Mouse (Mus musculus) urinary bladder, postnatal 4 days (tissue): Measurements from ENCODE around the gene Fut2.
A peak's percentile ranks its signal among the peaks of the same experiment; 100 is the strongest.

Experiments used
- DNase-seq, 2 experiments: peaks; one replicate each; pipeline ENCODE4 v3.0.0; 2021 to 2022; ENCODE audit warnings: low spot score in 2 of 2

Fut2 gene

DNA sequence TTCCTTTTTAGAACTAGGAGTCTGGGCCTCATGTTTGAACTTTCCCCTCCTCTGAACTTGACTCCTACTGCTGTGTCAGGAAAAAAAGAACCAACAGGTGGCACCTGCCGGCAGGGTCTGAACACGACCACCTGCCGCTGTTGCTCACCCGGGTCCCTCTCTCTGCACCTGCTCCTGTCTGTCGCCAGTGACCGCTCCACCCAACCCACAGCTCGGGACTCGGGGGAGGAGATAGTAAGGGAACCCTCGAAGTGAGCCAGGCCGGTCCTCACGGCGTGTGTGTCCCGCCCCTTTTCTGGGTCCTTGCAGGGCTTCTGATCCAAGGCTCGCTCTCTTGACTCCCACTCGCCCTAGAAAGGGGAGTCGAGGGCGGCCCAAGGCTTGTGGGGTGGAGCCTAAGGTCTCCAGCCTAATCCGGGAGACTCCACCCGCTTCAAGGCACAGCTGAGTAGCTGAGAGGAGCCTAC is 26.6 kb downstream of the Fut2 start, which contains the start of gene Mamstr:
Gene Mamstr (plus strand): TSS at position 417 of the 467 bp plus-strand sequence.
- no peak for DNase-seq

DNA sequence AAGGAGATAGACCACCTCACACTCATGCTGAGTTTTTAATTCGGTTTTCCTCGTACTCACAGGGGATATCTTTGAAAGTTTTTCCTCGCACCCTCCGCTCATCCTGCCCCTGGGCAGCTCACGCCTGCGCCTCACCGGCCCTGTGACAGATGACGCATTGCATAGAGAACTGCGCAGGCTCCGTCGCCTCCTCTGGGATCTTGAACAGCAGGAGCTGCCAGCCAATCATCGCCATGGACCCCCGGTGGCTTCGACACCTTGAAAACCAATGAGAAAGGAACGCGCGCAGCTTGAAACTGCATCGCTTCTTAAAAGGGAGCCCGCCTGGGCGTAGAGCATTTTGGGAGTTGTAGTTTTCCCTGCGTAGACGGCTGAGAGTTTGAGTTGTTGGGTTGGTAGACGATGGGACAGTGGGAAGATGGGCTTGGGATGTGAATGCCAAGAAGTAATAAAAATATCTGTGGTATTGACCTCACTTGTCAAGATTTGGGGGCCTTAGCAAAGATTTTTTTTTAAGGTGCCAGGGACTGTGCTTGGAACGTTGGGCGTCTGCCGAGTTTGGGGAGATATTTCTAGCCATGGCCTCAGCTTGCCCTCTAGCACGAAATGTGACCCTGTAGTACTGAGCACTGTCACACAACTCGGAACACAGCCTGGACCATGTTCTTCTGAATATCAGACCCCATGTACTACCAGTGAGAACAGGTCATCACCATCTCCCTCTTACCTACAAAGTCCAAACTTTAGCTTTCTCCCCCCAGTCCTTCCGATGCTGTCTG is 27.4 kb downstream of the Fut2 start:
- DNase-seq = peak; percentile 91 to 94

DNA sequence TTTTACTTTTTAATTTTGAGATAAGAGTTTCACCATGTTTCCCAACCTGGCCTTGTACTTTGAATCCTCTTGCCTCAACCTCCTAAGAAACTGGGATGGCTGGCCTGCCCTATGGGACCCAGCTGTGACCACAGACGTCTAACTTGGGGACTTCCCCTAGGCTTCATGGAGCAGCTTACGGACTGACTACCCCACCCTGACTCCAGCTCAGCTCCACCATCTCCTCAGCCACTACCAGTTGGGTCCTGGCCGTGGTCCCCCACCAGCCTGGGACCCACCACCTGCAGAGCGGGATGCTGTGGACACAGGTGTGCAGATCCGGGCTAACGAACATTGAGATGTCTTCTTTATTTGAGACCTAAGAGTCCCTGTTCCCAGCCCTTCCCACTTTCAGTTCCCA is 28.5 kb downstream of the Fut2 start:
- DNase-seq = no peak

DNA sequence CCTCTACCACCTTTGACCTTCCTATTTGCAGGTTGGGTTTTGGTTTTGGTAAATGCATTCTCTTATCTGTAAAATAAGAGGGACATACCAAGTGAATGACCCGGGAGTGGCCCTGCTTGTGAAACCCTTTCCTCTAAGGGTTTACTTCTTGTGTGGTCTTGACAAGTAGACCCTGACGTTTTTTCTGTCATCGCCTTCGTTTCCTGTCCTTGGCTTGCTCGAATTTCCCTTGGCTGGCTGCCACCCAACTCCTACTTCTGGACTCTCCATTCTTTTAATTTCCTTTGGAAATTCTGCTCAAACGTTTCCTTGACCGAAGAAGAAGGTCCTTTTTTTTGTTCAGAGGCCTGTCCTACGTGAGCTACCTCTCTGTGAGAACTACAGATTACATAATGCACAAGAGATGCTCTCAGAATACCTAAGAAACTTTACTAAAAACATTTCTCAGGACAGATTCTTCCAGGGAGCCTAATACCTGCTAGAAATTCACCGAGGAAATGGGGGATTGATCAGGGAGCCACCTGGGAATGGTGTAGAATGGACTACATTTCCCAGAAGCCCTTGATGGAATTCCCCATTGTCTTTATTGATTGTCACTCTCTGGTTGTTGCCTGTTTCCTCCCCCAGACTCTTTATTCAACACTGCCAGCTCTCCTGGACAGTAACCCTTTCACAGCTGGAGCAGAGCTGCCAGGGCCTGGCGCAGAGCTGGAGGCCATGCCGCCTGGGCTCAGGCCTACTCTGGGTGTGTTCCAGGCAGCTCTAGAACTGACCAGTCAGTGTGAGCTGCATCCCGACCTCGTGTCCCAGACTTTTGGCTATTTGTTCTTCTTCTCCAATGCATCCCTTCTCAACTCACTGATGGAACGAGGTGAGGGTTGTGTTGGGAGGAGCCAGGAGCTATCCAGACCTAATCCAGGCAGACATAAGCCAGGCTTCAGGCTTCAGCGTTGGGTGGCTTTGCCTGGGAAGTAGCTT is 30.2 kb downstream of the Fut2 start:
- no peak for DNase-seq

DNA sequence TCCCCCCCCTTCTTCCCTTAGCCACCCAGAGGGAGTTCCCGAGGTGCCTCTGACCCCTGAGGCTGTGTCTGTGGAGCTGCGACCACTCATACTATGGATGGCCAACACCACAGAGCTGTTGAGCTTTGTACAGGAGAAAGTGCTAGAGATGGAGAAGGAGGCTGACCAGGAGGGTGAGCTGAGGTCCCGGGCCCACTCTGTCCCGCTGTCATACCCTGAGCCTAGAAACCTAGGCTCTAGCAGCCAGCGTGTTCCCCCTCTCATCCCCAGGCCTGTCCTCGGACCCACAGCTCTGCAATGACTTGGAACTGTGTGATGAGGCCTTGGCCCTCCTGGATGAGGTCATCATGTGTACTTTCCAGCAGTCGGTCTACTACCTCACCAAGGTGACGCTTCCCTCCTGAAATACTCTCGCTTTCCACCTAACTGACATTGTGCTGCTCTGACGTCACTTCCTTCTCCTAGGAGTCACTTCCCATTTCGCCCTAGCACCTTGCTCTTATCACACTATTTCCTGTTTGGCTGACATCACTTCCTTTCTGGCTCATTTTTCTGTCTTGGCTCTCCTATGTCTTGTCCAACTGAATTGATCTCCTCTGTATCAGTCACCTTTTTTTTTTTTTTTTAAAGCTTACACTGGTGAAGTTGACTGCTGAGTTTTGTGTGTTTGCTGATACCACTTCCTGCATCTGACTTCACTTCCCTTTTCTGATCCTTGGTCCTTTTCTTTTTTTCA is 31.1 kb downstream of the Fut2 start:
- no peak for DNase-seq

DNA sequence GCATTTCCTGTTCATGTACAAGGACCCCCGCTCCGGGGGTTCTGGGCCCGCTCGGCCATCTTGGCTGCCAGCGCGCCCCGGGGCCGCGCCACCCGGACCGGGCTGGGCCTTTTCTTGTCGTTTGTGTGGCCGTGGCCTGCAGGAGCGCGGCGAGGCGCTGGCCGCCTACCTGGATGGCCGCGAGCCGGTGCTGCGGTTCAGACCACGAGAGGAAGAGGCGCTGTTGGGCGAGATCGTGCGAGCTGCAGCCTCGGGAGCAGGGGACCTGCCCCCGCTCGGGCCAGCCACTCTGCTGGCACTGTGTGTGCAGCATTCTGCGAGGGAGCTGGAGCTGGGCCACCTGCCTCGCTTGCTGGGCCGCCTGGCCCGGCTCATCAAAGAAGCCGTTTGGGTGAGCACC is 33.7 kb downstream of the Fut2 start:
- peak in 1 of 2 experiments; percentile 51 for DNase-seq

DNA sequence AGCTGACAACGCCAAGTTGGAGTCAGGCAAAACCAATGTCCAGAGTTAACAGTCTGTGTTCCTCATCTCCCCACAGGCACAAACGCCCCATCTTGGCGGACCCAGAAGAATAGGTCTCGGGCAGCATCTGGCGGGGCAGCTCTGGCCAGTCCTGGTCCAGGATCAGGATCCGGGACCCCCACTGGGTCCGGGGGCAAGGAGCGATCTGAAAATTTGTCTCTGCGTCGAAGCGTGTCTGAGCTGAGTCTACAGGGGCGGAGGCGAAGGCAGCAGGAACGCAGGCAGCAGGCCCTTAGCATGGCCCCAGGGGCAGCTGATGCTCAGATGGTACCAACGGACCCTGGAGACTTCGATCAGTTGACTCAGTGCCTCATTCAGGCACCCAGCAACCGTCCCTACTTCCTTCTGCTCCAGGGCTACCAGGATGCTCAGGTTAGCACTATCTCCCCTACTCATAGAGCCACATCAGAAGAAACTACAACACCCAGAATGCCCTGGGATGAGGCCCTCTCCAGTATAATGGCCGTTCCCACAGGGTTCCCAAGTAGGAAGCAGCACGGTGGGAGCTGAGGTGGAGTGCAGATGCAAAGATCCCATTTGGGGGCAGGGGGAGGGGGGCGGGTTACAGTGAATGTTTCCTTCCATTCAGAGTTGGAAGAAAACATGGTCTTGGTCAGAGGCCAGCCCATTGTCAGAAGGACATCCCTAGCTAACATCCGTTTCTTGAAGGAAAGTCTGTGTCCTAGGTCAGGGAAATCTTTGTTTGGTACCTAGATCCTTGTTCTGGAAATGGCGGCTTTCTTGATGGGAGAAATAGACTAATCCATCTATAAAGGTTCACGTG is 35.9 kb downstream of the Fut2 start:
- DNase-seq = no peak

DNA sequence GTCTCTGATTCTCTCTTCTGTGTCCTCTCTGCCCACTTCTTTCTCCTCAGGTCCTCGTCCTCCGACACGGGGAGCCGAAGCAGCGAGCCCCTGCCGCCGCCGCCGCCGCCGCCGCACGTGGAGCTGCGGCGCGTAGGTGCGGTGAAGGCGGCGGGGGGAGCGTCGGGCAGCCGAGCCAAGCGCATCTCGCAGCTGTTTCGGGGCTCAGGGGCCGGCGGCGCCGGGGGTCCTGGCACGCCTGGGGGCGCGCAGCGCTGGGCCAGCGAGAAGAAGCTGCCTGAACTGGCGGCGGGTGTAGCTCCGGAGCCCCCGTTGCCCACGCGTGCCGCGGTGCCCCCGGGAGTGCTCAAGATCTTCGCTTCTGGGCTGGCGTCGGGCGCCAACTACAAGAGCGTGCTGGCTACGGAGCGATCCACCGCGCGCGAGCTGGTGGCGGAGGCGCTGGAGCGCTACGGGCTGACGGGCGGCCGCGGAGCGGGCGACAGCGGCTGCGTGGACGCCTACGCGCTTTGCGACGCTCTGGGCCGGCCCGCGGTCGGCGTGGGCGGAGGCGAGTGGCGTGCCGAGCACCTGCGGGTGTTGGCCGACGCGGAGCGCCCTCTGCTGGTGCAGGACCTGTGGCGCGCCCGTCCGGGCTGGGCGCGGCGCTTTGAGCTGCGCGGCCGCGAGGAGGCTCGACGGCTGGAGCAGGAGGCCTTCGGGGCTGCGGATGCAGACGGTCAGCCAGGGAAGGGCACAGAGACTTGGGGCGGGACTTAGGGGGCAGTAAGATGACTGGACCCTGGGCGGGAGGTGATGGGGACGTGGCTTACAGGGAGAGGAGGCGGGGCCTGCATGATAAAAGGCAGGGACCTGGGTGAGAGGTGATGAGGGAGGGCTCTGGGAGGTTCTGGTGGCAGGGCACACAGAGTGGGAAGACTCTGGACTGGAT is 37.6 kb downstream of the Fut2 start:
- peak; percentile 85 to 90 for DNase-seq

DNA sequence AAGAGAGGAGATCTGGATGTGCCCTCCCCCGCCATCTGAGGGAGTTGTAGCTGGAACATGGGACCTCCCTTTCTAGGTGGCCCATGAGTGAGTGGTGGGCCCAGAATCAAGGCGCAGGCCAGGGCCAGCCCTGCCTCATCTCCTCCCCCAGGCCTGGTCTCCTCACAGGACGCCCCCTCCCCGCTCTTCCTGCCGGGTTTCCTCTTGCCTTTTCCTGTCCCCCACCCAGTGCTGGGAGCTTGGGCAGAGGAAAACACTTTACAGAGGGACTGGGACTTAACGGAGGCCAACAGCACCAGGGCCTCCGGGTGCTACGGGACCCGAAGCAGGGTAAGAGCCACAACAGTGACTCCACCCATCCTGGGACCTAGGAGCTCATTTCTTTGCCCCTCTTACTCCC is 38.9 kb downstream of the Fut2 start, which contains the start of gene Rasip1:
Gene Rasip1 (plus strand): TSS at position 228 of the 400 bp plus-strand sequence.
- DNase-seq = no peak

DNA sequence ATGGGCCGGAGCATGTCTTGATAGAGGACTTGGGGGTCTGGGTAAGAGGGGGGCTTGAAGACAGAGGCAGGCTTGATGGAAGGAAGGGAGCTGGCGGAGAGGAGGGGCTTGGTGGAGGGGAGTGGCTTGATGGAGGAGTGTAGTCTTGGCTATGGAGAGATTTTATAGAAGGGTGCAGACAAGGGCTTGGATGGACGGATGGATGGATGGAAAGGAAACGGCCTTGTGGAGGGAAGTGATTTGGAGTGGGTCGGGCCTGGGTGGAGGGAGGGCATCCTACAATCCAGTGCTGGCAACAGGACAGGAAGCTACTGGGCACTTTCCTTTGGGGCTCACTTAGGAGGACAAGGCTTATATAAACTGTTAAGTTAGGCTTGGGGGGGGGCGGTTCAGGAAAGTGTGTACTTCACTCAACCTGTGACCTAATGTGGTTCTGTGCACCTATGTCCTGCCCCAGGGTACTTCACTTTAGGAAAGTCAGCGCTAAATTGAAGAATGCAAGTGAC is 39.6 kb downstream of the Fut2 start:
- no peak for DNase-seq

DNA sequence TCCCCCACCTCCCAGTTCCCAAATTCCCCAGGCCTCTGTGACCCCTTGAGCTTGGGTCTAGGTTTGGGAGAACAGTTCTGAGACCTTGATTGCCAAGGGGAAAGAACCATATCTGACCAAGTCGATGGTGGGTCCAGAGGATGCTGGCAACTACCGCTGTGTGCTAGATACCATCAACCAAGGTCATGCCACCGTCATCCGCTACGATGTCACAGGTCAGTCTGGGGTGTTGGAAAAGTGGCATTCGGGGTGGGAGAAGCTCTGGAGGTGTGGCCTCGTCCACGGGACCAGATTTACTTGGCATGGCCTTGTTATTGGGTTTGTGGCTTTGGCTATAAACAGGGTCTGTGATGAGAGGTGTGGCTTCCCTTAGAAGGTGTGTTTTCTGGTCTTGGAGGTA is 40.7 kb downstream of the Fut2 start:
- no peak for DNase-seq

DNA sequence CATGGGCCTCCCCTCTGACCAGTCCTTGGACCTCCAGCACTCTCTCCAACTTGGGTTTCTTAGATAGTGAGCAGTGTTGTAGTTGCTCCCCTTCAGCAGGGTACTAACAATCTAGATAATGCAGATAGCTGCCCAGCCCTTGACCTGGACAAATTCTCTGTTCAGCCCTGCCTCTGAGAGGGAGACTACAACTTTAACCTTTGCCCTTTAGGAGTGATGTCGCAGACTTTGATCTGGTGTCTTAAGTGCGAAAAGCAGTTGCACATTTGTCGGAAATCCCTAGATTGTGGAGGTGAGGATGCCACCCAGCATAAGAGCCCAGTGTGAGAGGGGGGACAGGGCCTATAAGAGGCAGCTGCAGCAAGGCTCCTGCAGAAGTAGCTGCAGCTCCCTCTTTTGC is 41.5 kb downstream of the Fut2 start:
- DNase-seq = no peak

DNA sequence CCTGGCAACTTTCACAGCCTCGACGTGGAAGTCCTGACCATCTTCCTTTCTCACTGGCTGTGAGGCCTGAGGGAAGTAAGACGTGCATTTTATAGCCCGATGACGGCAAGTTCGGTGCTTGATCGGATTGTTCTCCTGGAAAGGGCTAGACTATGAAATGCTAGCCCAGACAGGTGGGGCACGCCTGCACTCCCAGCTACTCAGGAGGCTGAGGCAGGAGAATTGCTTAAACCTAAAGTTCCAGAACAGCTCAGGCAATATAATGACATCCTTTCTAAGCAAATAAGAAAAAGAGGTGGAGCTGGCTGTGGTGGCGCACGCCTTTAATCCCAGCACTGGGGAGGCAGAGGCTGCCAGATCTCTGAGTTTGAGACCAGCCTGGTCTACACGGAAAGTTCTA is 42.7 kb downstream of the Fut2 start:
- no peak for DNase-seq

DNA sequence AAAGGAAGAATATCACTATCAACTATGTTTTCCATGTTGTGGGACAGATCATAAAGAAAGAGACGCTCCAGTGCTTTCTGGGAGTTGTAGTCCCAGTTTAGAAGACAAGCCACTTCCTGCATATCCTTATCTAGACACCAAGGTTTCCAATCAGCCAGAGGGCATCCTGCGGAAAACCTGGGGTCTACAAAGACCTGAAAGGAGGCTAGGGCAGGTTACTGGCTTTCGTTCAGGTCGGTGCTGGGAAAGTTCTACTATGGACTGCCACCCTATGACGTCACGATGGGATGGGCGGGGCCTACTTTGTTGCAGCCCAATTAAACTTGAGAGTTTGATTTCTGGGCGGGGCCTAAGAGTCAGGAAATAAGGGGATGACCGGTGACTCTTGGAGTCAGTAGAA is 44.8 kb downstream of the Fut2 start, which contains the start of gene Izumo1:
Gene Izumo1 (plus strand): TSS at position 369 of the 400 bp plus-strand sequence.
- no peak for DNase-seq

DNA sequence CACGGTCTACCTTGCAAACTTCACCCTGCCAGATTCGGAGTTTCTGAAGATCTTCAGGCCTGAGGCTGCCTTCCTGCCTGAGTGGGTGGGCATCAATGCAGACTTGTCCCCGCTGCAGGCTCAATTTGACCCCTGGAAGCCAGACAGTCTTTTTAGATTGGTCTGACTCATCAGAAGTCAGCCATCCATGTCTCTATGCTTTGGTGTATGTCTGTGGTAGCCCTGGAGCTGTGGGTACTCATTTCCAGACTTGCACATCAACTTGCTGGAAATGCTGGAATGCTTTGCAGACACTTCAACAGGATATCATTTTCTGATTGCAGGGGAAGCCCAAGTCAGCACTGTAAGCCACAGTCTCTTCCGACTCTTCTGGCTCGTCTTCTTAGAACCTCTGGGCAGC is 46.6 kb downstream of the Fut2 start:
- DNase-seq = no peak

DNA sequence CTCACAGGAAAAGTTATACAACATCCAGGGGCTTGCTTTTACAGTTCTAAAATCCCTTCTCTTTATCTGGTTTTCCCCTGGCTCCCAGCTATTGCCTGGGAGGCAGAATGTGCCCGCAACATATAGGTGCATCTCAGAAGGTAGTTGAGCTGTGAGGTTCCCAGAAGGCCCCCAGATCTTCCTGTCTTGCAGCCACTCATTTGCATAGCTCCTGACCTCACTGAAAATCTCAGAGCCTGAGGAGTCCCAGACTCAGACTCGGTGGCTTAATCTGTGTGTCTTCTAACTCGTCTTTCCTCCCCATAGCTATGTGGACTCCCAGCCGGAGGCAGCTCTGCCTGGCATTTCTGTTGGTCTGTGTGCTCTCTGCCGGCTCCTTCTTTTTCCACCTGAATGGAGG is 47.9 kb downstream of the Fut2 start:
- DNase-seq = no peak

DNA sequence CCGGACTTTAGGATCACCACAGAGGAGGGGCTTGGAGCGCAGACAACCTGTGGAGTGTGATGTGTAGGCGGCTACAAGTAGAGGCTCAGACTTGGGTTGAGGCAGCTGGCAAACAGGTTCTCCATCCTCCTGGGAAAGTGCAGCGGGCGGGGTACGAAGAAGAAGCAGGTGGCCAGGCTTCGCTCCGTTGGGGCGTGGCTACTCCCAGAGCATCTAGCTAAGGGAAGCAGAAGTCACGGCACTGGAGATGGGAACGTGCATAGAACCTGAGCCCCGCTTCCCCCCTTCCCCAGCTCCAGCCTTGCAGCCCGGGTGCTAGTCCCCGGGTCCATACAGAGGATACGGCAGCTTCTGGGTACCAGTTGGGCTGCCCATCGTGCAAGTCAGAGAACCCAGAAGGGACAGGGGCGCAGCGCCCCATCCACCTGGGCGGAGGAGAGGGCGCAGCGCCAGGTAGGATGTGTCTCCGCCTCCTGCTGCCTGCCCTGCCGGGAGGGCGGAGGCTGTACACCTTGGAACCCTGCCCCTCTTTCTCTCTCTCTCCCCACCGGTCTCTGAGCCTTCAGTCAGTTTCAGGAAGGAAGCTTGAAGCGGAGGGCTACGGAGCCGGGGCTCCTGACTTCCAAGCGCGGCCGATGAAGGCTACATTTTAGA is 49.0 kb downstream of the Fut2 start, which contains the start of gene Fut1:
Gene Fut1 (plus strand): TSS at position 248 of the 654 bp plus-strand sequence.
- no peak for DNase-seq

DNA sequence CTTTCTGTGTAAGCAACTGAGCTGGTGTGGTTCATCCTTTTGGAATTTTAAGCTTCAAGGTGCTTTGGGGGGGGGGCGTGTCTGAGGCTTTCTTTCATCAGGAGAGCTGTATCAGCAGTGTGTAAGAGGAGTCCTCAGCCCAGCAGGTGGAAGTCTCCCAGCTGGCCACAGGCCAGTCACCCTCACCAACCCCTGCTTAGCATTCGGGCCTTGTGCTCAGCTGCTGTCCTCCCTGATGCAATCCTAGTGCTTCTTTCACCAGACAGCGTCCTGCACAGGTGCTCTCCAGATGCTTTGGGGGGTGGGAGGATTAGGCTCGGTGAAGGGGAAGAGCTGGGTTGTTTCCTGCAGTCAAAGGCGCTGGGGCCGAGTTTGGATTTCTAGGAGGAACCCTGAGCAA is 49.9 kb downstream of the Fut2 start:
- no peak for DNase-seq

DNA sequence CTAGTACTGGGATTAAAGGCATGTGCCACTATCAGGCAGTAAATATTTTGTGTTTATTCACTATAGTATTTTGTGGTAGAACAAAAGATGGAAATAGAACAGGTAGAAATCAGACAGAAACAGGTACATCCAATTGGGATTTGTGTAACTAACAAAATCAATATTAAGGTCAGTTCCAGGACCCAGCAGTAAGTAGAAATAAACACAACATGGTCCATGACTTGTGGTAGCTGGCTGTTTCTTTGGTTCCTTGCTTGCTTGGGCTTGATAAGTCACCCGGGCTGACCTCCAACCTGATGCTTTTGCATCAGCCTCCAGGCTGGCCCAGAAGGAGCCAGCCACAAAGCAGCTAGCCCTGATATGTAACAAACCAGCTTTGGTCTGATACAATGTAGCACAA is 56.7 kb downstream of the Fut2 start:
- no peak for DNase-seq
